Mouse (Mus musculus) cerebellum, postnatal 25 days (tissue): Measurements from ENCODE around the gene Prkg1.

Source experiments
- DNase-seq, 2 experiments: peaks; one replicate each; pipeline ENCODE4 v3.0.0; 2021; ENCODE audit warnings: mixed read lengths in 2 of 2

The Prkg1 gene

DNA sequence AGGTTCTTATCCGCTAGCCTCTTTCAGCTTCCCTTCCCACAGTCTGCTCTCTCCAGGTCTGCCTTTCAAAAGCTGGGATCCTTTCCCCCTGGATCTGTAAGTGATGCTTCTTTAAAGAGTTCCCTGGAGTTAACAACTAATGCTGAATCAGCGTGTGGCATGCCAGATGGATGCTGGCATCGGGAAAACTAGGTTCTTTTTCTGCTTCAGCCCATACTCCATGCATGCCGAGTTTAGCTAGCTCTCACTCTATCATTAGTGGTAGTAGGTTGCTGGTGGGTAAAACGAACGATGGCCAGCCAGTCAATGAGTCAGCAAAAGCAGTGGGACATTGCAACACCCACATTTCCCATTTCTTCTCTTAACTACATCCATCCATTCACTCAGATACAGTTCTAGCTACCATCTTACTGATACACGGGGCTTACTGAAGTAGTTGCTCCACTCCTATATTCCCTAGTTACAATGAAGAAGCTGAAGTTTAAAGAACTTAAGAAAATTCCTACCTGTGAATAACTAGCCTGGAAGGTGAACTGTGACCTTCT is 935.5 kb downstream of the Prkg1 start:
- DNase-seq: no peak

DNA sequence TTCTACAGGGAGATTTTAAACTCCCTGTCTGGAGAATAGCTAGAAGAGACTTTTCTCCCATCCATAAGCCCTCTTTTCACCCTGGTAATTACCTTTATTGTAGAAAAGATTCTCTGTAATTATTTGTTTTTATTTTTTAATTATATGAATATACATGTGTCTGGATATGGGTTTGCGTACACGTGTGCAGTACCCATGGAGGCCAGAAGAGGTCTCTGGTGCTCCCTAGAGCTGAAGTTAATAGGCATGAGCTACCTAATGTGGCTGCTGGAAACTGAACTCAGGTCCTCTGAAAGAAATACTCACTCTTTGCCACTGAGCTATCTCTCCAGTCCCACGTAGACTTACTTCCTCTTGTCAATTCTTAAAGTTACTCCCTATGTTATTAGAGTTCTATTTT is 937.0 kb downstream of the Prkg1 start:
- no peak for DNase-seq

DNA sequence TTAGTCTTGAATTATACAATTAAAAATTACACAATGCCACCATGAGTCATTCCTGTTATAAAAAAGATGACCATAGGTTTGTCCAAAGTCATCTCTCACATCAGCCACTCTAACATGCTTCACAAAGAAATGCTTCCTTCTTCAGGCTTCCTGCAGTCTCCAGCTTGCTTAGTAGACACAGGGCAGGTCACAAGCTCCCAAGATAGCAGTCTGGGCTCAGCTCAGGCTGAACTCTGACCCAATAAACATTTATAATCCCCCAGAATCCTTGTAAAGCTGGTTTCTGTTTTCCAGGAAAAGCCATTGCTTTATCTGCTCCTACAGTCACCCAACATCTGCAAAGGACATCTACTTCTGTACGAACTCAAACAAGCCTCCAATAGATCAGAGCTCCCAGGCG is 938.7 kb downstream of the Prkg1 start:
- no peak for DNase-seq

DNA sequence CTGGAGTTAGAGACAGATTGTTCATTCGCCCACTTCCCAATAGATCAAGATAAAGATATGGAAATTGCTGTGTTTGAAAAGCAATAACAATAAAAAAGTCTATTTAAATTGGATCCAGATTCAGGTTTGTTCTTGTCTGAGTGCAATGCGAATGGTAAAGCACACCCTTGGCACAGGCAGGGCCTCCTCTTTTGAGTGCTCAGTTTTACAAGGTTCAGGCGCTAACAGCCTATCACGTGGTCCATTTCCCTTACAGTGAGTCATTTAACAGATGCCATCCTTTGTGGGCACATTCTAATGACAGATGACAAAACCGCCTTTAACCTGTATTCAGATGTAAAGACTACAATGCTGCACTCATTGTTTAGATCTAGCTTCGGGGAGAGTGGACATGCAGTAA is 949.2 kb downstream of the Prkg1 start:
- no peak for DNase-seq

DNA sequence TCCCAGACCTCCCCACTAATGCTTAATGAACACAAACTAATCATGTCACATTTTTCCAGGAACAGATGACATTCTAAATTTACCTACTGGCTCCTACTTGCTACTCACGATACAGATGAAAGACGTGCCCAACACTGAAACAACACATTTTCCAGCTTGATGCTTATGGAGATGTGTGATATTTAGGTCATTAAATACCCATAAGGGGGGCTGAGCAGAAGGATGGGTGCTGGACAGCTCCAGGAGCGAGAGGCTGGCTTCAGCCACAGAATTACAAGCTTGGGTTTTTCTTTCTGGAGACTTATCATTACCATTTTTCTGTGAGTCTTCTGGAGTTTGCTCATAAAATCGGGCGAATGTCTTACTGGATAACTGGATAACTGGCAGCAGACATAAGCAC is 958.6 kb downstream of the Prkg1 start:
- DNase-seq: no peak

DNA sequence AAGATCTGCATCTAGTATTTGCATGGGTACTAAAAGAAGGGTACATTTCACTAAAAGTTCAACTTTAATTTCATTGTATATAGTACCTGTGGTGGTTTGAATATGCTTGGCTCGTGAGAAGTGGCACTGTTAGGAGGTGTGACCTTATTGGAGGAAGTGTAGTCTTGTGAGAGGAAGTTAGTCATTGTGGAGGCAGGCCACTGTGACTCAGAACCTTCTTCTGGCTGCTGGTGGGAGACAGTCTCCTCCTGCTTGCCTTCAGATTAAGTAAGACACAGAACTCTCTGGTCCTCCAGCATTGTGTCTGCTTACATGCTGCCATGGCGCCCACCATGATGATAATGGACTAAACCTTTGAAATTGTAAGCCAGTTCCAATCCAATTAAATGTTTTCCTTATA is 984.0 kb downstream of the Prkg1 start:
- no peak for DNase-seq

DNA sequence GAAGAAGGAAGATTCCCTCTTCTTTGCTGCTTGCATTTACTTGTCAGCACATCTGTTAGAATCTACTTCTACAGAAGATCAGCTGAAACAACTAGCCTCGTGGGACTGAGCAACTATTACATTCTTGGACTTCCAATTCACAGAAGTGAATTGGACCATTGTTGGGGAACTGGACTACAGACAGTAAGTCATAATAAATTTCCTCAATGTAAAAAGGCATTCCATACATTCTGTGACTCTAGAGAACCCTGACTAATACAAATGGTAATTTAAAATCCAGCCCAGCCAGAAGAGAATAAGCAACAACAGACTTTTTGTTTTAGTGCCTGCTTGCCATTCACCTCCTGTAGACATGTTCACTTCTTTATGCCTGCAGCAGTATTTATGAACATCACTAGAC is 996.5 kb downstream of the Prkg1 start:
- DNase-seq: no peak

DNA sequence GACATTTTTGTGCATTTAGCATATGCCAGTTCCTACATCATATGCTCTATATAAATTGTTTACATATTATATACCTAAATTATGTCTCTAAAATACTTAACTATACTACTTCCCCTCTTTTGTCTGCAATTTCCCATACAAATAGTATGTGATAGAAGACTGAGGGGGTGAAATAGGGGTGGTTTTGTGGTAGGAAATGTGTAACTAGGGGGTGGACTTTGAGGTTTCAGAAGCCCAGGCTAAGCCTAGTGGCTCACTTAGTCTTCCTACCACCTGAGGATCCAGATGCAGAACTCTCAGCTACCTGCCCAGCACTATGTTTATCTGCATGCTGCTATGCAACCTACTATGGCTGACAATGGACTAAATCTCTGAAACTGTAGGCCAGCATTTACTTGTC is 1020.4 kb downstream of the Prkg1 start:
- DNase-seq: no peak

DNA sequence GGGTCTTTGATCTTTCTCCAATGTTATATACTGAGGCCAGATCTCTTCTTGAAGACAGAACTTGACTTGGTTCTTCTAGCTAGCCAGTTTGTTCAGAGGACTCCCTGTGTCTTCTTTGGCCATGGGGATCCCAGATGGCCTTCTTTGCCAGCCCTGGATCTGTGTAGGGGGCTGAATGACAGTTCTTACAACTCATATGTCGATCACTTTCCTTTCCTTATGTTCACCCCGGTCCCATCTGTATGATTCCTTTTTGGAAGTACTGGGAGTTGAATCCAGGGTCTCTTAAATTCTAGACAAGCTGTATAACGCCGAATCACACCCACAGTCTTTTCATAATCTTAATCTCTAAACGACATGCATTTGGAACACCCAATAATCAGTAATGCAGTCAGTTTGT is 1065.7 kb downstream of the Prkg1 start:
- DNase-seq: no peak

DNA sequence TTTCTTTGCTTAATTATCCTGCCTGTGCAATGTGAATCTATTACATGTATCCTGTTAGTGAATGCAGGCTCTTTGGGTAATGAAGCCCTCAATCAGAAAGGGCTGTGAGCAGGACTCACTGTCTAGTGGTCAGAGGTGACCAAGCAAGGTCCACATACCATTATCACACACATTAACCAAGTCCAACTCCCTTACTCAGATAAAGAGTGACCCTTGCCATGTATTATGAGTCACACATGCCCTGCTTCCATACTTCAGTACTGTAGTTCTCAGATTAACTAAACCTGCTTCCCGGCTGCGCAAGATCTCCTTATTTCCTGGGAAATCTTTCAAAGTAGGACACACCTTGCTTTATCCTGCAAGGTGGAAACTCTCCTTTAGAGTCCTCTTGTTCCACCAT is 1073.6 kb downstream of the Prkg1 start:
- DNase-seq: no peak

DNA sequence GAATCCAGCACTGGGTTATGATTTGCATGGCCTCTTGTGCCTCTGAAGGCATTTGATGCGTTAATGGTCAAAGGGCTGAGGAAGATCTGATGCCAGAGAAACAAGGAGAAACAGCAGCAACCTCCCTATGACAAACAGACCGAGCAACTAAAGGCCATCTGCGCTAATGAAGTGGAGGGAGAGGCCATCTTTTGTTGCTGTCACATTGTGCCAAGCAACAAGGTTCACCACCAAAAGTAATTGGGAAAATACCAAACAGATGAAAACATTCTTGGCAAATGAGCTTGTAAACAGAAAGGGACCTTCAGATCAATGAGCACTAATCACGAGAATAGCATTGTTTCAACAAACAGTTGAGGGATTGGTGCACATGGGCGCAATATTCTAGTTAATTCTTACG is 1074.1 kb downstream of the Prkg1 start:
- no peak for DNase-seq

DNA sequence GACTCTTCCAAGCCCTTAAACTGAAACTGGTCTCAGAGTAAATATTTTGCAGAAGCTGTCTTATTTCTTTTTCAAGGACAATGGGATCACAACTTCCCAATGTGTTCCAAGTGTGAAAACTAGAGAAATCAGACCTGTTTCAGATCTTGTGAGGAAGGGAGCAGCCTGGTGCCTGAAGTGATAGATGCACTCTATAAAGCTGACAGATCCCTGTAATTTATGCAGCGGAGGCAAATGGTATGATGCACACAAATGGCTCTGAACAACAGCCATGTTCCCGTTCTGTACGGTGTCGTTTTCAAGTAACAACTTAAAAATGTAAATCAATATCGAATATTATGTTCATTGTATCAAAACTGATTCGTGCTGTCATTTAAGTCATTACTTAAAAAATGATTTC is 1076.9 kb downstream of the Prkg1 start:
- DNase-seq: no peak

DNA sequence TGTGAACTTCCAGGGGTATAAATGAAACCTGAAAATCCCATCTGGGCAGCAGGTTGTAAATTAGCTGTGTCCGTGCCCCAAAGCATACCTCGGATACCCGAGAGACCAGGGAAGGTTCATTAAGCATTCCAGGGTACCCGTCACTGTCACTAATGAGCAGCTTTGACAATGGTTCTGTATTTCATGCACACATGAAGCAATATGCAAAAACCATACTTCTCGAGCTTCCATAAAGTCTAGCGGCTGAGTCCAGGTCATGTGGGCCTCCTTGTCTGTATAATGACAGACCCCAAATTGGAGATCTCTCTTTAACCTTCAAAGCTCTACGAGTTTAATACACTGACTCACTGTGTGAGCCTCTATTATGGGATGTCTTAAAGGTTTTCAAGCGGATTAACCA is 1088.5 kb downstream of the Prkg1 start:
- no peak for DNase-seq

DNA sequence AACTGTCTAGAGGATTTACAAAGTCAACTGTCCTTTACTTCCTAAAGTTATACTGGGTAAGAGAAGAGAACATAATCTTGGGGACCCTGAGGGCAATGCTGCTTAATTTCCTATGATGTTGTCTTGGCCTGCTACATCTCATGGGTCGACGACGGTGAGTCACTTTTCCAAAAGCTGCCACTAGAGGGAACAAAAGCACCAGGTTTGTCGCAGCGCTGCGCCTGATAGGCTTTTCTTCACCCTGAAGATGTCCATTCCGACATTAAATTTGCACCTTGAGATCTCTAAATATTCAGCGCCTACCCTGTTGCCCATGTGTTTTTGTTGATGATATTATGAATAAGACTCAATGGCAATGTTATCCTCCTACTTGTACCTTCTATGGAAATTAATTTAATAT is 1100.6 kb downstream of the Prkg1 start:
- peak; percentile 47 to 67 for DNase-seq

DNA sequence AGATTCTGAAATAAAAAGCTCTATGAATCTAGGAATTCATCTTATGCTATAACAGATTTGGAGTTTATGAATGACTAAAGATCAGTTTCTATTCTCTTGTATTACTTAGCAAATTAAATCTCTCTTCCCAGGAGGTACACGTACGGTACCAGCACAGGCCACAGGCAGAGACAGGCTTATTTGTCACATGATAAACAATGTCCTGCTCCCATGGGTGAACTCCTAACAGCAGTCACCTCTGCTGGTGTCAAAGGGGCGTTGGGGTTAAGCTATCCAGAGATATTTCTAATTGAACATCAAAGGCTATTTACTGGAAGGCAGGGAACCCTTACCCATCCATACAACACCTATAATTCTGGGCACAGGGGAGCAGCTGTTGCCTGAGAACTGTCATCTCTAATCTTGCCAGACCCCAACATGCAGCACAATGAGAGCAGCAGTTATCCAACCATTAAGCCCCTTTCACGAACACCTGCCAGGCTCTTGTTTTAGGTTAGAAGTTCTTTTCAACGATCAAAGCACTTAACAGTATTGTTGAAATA is 1122.1 kb downstream of the Prkg1 start:
- DNase-seq: no peak

DNA sequence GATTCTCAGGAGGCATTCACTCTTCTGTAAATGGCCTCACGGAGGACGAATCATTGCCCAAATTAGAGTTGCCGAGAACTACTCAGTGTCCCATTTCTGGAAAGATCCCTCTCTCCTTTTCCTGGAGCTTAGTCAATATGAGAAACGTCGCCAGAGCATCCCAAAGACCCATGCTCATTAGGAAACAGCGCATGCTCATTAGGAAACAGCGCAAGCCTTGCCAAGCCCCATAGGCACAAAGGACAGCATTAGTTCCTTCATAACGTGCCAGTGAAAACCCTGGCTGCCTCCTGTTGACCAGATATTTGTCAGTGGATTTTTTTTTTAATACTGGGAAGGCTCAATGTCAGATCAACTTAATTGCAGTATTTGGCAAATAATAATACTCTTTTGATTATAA is 1127.4 kb downstream of the Prkg1 start:
- DNase-seq: no peak

DNA sequence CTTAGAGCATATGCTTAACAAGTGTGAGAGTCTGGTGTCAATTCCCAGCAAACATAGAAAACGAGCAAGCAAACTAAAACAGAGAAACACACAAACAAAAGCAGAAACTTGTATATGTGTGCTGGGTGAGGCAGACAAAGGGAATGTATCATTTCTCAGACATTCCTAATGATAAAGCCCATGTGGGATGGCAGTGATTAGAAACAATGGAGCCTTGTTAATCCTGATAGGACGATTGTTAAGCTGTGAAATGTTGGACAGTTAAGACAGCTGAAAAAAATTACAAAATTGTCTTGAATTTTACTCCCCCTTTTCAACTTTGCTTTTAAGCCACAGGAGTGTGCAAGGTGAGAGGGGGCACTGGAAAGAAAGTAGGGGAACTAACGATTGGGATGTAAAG is 1133.8 kb downstream of the Prkg1 start:
- no peak for DNase-seq

DNA sequence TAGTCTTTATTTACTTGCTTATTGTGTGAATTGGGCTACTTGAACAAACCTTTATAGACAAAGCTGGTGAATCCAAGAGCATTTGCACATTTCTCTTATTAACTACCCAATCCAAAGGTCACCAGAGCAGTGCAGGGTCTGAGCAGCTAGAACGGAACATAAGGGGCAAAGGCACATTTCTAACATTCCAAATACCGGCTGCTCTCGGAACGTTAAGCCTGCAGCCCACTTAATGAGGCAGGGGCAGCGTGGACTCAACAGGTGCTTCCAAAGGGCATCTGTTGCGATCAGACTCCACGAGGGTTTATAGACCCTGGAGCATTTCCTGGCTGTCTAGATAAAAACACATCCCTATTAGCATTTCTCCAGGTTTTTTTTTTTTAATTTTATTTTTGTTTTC is 1138.8 kb downstream of the Prkg1 start:
- DNase-seq: no peak

DNA sequence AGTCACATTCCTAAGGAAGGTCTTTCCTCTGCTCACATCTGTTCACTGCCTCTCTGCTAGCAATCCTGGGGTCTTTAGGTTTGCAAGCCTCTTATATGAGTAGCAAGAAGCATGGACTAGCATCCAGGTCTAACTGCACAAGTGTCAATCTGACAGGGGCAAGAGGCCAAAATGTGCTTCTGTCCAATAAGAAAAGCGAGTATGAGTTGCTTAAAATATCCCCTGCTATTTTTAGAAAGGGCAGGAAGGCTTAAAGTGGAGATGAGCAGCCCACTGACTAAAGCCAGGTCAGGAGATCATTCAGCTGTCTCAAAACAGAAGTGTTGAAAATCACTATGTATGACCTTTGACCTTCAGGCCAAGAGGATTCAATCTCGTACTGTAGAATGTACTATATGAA is 1139.4 kb downstream of the Prkg1 start:
- DNase-seq: no peak

DNA sequence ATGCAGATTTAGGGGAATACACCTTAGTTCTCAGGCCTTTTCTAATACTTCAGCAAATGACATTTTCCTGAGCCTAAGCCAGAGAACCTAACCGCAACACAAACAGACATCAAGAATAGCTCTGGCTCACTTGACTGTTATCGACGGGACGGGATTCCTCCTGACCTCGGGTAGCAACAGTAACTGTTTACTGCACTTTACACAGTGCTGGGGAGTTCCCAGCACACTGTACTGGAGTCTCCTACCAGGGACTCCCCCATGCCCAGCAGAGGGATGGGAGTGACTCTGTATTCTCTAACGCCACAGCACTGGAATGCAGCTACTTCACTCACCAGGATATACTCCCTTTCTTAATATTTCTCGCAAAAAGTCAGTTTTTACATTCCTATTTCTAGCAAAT is 1141.2 kb downstream of the Prkg1 start:
- DNase-seq: no peak

DNA sequence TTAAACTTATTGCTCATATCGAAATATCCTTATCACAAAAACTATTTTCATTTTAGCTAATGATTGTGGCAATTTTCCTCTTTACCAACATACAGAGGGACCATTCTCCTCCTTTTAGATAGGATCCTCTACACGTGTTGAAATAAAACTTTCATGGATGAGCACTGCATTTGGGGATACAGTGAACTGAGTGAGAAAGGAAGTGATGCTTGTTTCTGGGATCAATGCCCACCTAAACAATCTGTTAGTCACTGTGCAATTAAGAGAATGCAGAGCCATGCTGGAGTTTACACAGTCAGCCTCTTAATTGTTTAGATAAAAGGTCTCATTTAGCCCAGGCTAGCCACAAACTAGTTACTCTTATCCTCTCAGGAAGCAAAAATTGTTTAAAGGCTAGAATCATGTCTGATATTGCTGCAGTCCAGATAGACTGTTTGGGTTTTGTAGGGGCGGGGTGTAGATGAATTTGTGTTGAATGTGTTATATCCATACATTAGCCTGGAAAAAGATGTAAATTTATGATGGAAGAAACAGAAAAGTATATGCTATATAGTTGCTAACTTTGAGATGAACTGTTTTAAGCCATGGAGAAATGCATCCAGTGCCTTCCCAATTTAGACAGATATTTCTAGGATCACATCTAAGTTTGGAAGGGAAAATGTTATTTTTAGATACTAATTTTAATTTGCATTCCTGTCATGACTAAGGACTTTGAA is 1151.5 kb downstream of the Prkg1 start:
- DNase-seq: no peak

DNA sequence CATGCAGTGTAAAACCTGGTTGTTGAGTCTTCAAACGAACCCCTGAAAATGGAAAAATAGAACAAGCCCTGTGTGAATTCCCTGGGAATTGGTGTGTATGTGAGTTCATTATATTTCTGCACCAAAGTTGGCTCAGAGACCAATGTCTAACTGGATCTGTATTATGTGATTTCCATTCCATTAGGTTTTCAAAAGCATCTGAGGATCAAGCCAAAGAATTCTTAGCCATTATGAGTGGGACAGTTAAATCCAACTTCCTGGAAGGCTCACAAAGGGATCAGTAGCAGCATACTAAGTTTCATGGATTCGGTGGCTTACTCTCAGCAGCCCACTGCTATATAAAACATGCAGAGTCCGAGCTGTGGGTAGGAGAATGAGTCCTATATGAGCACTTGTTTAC is 1178.5 kb downstream of the Prkg1 start:
- DNase-seq: no peak

DNA sequence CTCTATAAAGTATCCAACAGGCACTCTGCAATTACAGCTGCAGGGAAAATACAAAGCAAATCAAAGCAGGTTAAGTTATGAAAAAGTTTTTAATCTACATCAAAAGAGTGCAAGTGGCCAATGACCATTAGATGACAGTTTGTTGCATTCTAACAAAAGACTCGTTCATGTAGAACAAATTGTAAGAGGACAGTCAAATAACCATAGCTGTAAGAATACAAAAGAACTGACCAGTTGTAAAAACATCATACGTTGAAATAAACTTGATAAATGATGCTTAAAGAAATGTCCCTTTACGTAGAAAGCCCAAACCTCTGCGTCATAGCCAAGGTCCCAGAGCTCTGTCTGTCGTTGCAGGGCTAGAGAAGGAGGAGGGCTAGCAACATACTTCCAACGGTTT is 1200.3 kb downstream of the Prkg1 start:
- DNase-seq: no peak

DNA sequence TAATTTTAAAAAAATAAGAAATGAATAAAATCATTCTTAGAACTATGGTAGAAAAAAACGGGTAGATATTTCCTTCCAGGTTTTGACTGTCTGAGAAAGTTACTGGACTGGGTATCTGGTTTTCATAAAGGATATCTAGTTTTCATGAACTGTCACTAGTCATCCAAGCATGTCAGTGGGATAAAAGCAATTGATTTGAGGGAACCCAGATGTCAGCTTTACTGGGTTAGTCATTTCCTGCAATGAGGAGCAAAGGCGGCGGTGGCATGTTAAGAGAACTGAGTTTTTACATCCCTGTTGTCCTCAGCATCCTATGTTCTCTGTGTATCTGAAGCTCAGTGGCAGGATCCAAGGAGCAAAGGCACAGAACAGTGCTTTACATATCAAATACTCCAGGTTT is 1201.0 kb downstream of the Prkg1 start:
- DNase-seq: no peak

DNA sequence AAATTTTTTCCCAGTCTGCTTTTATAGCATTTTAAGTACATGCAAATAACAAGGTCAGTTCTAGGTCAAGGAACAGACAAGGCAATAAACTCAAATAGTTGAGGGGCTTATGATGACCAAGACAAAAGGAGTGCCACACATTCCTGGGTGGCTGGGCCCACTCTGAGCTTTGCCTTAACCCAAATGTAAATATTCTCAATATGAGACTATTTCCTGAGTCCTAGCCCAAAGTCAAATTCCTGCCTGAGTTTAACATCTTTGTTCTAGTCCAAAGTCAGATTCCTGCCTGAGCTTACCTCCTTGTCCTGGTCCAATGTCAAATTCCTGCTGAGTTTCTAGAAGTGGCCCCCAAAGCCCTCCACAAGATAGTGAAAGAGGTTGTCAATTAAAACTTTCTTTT is 1206.8 kb downstream of the Prkg1 start:
- DNase-seq: no peak
